Mouse (Mus musculus) lung, postnatal 0 days (tissue): ENCODE data around the gene Immp2l. TPM values are rescaled to one million over a fixed set of nuclear protein-coding genes. Genes with fewer than 3 reads are reported as not detected.

Experiments used
- ATAC-seq: fragments of 200-750 bp; cut with Nextera tagmentation; 2 replicates; pipeline ENCODE4 v1.8.0; 2017; ENCODE audit warnings: moderate library complexity
- DNase-seq: peaks from one replicate; pipeline ENCODE4 v3.0.0-alpha.2; 2016; ENCODE audit warnings: low spot score
- H3K27ac ChIP-seq: fragments of 300-500 bp; sonication (generic); 2 replicates; pipeline ENCODE4 v1.5.1; 2014; ENCODE audit warnings: antibody characterized with exemption, mild to moderate bottlenecking, low read length, mixed read lengths
- H3K27me3 ChIP-seq: fragments of 300-500 bp; sonication (generic); replicated peaks from 2 replicates; pipeline ENCODE4 v1.6.1; 2014; ENCODE audit warnings: low read length, mixed read lengths; ENCODE audit not compliant: insufficient read depth
- H3K36me3 ChIP-seq: fragments of 300-500 bp; sonication (generic); 2 replicates; pipeline ENCODE4 v1.6.1; 2014; ENCODE audit warnings: low read length, mixed read lengths; ENCODE audit not compliant: insufficient read depth
- H3K4me1 ChIP-seq: fragments of 300-500 bp; sonication (generic); 2 replicates; pipeline ENCODE4 v1.6.1; 2014; ENCODE audit warnings: antibody characterized with exemption, low read depth, low read length, mixed read lengths; ENCODE audit not compliant: insufficient read depth
- H3K4me2 ChIP-seq: fragments of 300-500 bp; sonication (generic); replicated peaks from 2 replicates; pipeline ENCODE4 v1.6.1; 2014; ENCODE audit warnings: low read depth, mild to moderate bottlenecking, low read length, moderate library complexity, mixed read lengths
- H3K4me3 ChIP-seq: fragments of 300-500 bp; sonication (generic); 2 replicates; pipeline ENCODE4 v1.5.1; 2014; ENCODE audit warnings: low read depth, low read length
- H3K9ac ChIP-seq: fragments of 300-500 bp; sonication (generic); replicated peaks from 2 replicates; pipeline ENCODE4 v1.6.1; 2014; ENCODE audit warnings: low read depth, mild to moderate bottlenecking
- H3K9me3 ChIP-seq: fragments of 300-500 bp; sonication (generic); 2 replicates; pipeline ENCODE4 v1.6.1; 2016; ENCODE audit warnings: low read length, mixed read lengths
- CTCF ChIP-seq: IDR thresholded peaks from 2 replicates; pipeline ENCODE4 v1.5.1; 2016; ENCODE audit warnings: antibody characterized with exemption, mild to moderate bottlenecking
- EP300 ChIP-seq: IDR thresholded peaks from 2 replicates; pipeline ENCODE4 v1.6.1; 2016; ENCODE audit warnings: antibody characterized with exemption, mild to moderate bottlenecking, control low read depth
- WGBS: fragments of 180-500 bp; shearing (Covaris S2); extraction: QIAGEN DNeasy Blood & Tissue Kit; methylation state at CpG from one replicate; pipeline ENCODE4 v1.1.7; 2014; 5-methylcytosine and 5-hydroxymethylcytosine counted together
- polyA plus RNA-seq: library from polyadenylated mRNA; unstranded; fragments of >200 nt; fragmentation: Nextera tagmentation; extraction: Ambion mirVana; gene quantifications from 2 replicates; pipeline ENCODE4 v1.2.1, GENCODE M21; 2015

Immp2l gene
- polyA plus RNA-seq, 1 experiment from 2014 or later, result 5.2 TPM

GRCm38 (mm10) chr12:41314811-41315461 is 291.0 kb downstream of the Immp2l start:
- Histone ChIP-seq H3K9me3 (no peaks in the 10 kb centered on the region), H3K4me1 (no peaks in the 10 kb centered on the region), H3K4me2 (no peak overlapping the region), H3K27me3 (no peaks in the 10 kb centered on the region), H3K36me3 (no peaks in the 10 kb centered on the region), H3K9ac (no peak overlapping the region), H3K4me3 (no peak overlapping the region), H3K27ac (no peak overlapping the region)
- TF ChIP-seq CTCF, result no peak
- no peak for TF ChIP-seq EP300
- 42% methylated on average over 11 of the region's 11 CpGs for WGBS
- ATAC-seq (no peak), DNase-seq (peak; percentile 3)

GRCm38 (mm10) chr12:41315871-41316270 is 292.0 kb downstream of the Immp2l start:
- WGBS, result 89% methylated on average over 4 of the region's 4 CpGs
- ATAC-seq (no peak), DNase-seq (peak; percentile 1)
- Histone ChIP-seq H3K4me1 (no peaks in the 10 kb centered on the region), H3K36me3 (no peaks in the 10 kb centered on the region), H3K27ac (no peak overlapping the region), H3K4me3 (no peak overlapping the region), H3K4me2 (no peak overlapping the region), H3K27me3 (no peaks in the 10 kb centered on the region), H3K9ac (no peak overlapping the region), H3K9me3 (no peaks in the 10 kb centered on the region)
- no peak for TF ChIP-seq CTCF
- no peak for TF ChIP-seq EP300

- Histone ChIP-seq H3K9me3 (no peaks in the 10 kb centered on the region), H3K4me2 (no peak overlapping the region), H3K9ac (no peak overlapping the region), H3K27ac (no peak overlapping the region), H3K4me3 (no peak overlapping the region), H3K27me3 (no peaks in the 10 kb centered on the region), H3K36me3 (no peaks in the 10 kb centered on the region), H3K4me1 (no peaks in the 10 kb centered on the region)
- DNase-seq, result peak; percentile 2
- 87% methylated on average over 4 of the region's 4 CpGs for WGBS
- TF ChIP-seq CTCF (no peak), EP300 (no peak)
- no peak for ATAC-seq
Observed at GRCm38 (mm10) chr12:41316426-41316825, 292.5 kb downstream of the Immp2l start.

- no peaks in the 10 kb centered on the region for H3K27me3 ChIP-seq
- TF ChIP-seq CTCF (no peak), EP300 (no peak)
- 89% methylated on average over 2 of the region's 2 CpGs for WGBS
- no peaks in the 10 kb centered on the region for H3K9me3 ChIP-seq
- no peak overlapping the region for H3K4me3 ChIP-seq
- H3K4me1 ChIP-seq, result no peaks in the 10 kb centered on the region
- H3K27ac ChIP-seq, result no peak overlapping the region
- ATAC-seq, result no peak
- no peak overlapping the region for H3K4me2 ChIP-seq
- peak; percentile 1 for DNase-seq
- no peaks in the 10 kb centered on the region for H3K36me3 ChIP-seq
- no peak overlapping the region for H3K9ac ChIP-seq
Observed at GRCm38 (mm10) chr12:41317431-41317830, 293.5 kb downstream of the Immp2l start.

GRCm38 (mm10) chr12:41322018-41322417 is 298.1 kb downstream of the Immp2l start:
- H3K9me3 ChIP-seq, result no peaks in the 10 kb centered on the region
- no peaks in the 10 kb centered on the region for H3K36me3 ChIP-seq
- ATAC-seq (no peak), DNase-seq (peak; percentile 3)
- H3K27me3 ChIP-seq, result no peaks in the 10 kb centered on the region
- no peaks in the 10 kb centered on the region for H3K4me1 ChIP-seq
- no peak overlapping the region for H3K9ac ChIP-seq
- TF ChIP-seq CTCF, result no peak
- H3K4me3 ChIP-seq, result no peak overlapping the region
- no peak overlapping the region for H3K4me2 ChIP-seq
- WGBS, result 60% methylated on average over 1 of the region's 1 CpGs
- H3K27ac ChIP-seq, result no peak overlapping the region

GRCm38 (mm10) chr12:41324418-41324817 is 300.5 kb downstream of the Immp2l start:
- no peaks in the 10 kb centered on the region for H3K36me3 ChIP-seq
- TF ChIP-seq EP300, result no peak
- TF ChIP-seq CTCF, result no peak
- H3K4me2 ChIP-seq, result no peak overlapping the region
- H3K9me3 ChIP-seq, result no peaks in the 10 kb centered on the region
- WGBS, result 58% methylated on average over 2 of the region's 2 CpGs
- ATAC-seq, result no peak
- no peaks in the 10 kb centered on the region for H3K4me1 ChIP-seq
- no peaks in the 10 kb centered on the region for H3K27me3 ChIP-seq
- no peak overlapping the region for H3K4me3 ChIP-seq
- no peak overlapping the region for H3K27ac ChIP-seq
- DNase-seq, result peak; percentile 3
- H3K9ac ChIP-seq, result no peak overlapping the region

- no peak overlapping the region for H3K4me2 ChIP-seq
- TF ChIP-seq EP300 (no peak), CTCF (no peak)
Observed at GRCm38 (mm10) chr12:41325756-41326155, 301.9 kb downstream of the Immp2l start.

More at GRCm38 (mm10) chr12:41325756-41326155, 301.9 kb downstream of the Immp2l start:
- no peaks in the 10 kb centered on the region for H3K4me1 ChIP-seq
- H3K9me3 ChIP-seq, result no peaks in the 10 kb centered on the region
- no peak for DNase-seq
- no peak for ATAC-seq
- no peaks in the 10 kb centered on the region for H3K36me3 ChIP-seq
- H3K27ac ChIP-seq, result no peak overlapping the region
- WGBS, result 74% methylated on average over 2 of the region's 2 CpGs
- no peak overlapping the region for H3K4me3 ChIP-seq
- no peaks in the 10 kb centered on the region for H3K27me3 ChIP-seq
- H3K9ac ChIP-seq, result no peak overlapping the region
